Mouse (Mus musculus) bone marrow macrophage, adult 2 months (primary cell): Measurements from ENCODE around the gene AC109138.7.

ENCODE experiments used
- CTCF ChIP-seq: IDR thresholded peaks from 2 replicates; pipeline ENCODE4 v1.5.1; 2012; ENCODE audit warnings: low read depth, mild to moderate bottlenecking, low read length, moderate library complexity
- POLR2A ChIP-seq: IDR thresholded peaks from 2 replicates; pipeline ENCODE4 v1.6.1; 2012; ENCODE audit warnings: mild to moderate bottlenecking, low read depth, low read length, borderline replicate concordance

DNA sequence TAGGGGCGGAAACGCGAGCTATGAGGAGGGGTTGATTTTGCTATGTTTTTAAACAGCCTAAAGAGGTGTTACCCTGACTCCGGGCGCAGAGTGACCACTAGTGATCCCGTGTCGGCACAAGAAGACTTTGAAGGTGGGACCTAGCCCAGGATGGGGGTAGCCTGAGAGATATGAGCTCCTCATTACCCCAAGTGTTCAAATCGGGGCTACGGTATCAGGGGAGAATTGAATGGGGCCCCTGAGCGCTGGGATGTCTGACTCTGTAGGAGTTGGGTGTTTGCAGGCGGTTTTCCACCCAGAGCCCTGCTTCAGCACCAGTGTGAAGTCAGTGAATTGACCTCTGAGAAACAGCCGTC lies 43.7 kb downstream of the AC109138.7 start:
- TF ChIP-seq POLR2A (no peak), CTCF (peak; percentile 4; the same call in 1 of the 2 replicates)
